Mouse (Mus musculus) ES-Bruce4 (cell line): ENCODE data around the gene Card19.
A peak's percentile ranks its signal among the peaks of the same experiment; 100 is the strongest.

ENCODE experiments used
- CTCF ChIP-seq: IDR thresholded peaks from one replicate; pipeline ENCODE4 v1.8.1; 2011; ENCODE audit warnings: low read depth, low read length
- EP300 ChIP-seq: IDR thresholded peaks from 2 replicates; pipeline ENCODE4 v1.6.1; 2011; ENCODE audit warnings: low read depth, low read length; ENCODE audit not compliant: insufficient read depth
- POLR2A ChIP-seq: IDR thresholded peaks from one replicate; pipeline ENCODE4 v1.8.1; 2011; ENCODE audit warnings: low read length; ENCODE audit not compliant: insufficient read depth

- no peak for TF ChIP-seq POLR2A
- TF ChIP-seq CTCF: no peak
- 0 out of 2 replicates have a peak, but pooled peaks have one; percentile 8 for TF ChIP-seq EP300
Measured at GRCm38 (mm10) chr13:49188219-49188965, 27.4 kb downstream of the Card19 start.
